Mouse (Mus musculus): ENCODE data around the gene Rnf19b. TPM values are rescaled to one million over a fixed set of nuclear protein-coding genes. Genes with fewer than 3 reads are reported as not detected.

The Rnf19b gene
- 118 TPM for polyA plus RNA-seq (2017; shearing (Covaris generic))

GRCm38 (mm10) chr4:129058207-129059092 lies at the start of gene Rnf19b:
Rnf19b (plus strand) TSS chr4:129058271.

GRCm38 (mm10) chr4:129105356-129105755 lies 47.3 kb downstream of the Rnf19b start, which contains the start of gene Tmem54:
Tmem54 (plus strand) TSS chr4:129105548.

DNA sequence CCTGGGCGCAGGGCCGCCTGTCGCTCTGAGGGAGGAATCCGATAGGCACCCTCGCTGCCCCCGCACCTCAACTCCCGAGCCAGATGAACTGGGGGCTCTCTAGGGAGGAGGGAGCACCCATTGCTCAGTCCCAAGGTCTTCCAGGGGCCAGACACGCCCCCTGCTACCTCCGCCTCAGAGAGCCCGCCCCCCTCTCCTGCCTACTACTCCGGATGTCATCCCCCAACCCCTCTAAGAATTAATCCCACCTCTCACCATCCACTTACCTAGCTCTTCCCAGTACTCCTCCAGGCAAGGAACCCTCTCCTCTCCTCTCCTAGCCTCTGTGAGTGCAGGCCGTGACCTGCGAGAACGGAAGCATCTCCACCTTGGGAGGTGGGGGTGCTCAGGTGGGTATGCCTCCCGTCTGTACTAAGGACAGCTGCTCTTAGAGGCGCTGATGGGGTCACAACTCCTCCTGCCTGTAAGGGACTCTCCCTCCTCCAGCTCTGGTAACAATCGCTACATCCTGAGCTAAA lies 63.6 kb downstream of the Rnf19b start, which contains the start of gene Hpca:
TSS of gene Hpca (minus strand) at position 468 of the 518 bp plus-strand sequence.

Other genes with a start within 250 kb of the Rnf19b start
- gene Trim62, start 174.7 kb upstream of the Rnf19b start, polyA plus RNA-seq (2017; shearing (Covaris generic)), result 10.4 TPM
- gene Azin2, start 95.8 kb upstream of the Rnf19b start, polyA plus RNA-seq (2017; shearing (Covaris generic)), result 0.63 TPM
- 98.2 TPM for gene Ak2, start 66.3 kb upstream of the Rnf19b start, polyA plus RNA-seq (2017; shearing (Covaris generic))
- not detected for gene Tmem54, start 47.3 kb downstream of the Rnf19b start, polyA plus RNA-seq (2017; shearing (Covaris generic))
- gene Hpca, start 63.8 kb downstream of the Rnf19b start, polyA plus RNA-seq (2017; shearing (Covaris generic)), result not detected
- gene Fndc5, start 78.7 kb downstream of the Rnf19b start, polyA plus RNA-seq (2017; shearing (Covaris generic)), result 0.27 TPM
- 18.0 TPM for gene S100pbp, start 131.5 kb downstream of the Rnf19b start, polyA plus RNA-seq (2017; shearing (Covaris generic))
- 31.4 TPM for gene Yars, start 131.5 kb downstream of the Rnf19b start, polyA plus RNA-seq (2017; shearing (Covaris generic))
- 0.20 TPM for gene C77080, start 203.1 kb downstream of the Rnf19b start, polyA plus RNA-seq (2017; shearing (Covaris generic))
- gene Sync, start 229.3 kb downstream of the Rnf19b start, polyA plus RNA-seq (2017; shearing (Covaris generic)), result 0.22 TPM

All from effector memory CD4-positive, alpha-beta T cell, adult 7 months (primary cell).